Mouse (Mus musculus) erythroblast, embryonic 14.5 days (primary cell): ENCODE results near the gene Osbpl7.

ENCODE experiments used
- GATA1 ChIP-seq: IDR thresholded peaks from 2 replicates; pipeline ENCODE4 v1.6.1; 2012; ENCODE audit warnings: low read length, inconsistent platforms, mixed read lengths
- TAL1 ChIP-seq: IDR thresholded peaks from 3 replicates; pipeline ENCODE4 v1.6.1; 2012; ENCODE audit warnings: low read length, inconsistent platforms, mixed read lengths

- no peak for TF ChIP-seq TAL1
- TF ChIP-seq GATA1: no peak
Observed at GRCm38 (mm10) chr11:97031977-97032376, 18.5 kb upstream of the Osbpl7 start.
